Mouse (Mus musculus) hindbrain, embryonic 14.5 days (tissue): Measurements from ENCODE around the gene Kpna3. TPM values are rescaled to one million over a fixed set of nuclear protein-coding genes. Genes with fewer than 3 reads are reported as not detected.
"Not testable (repeated sequence)": the region's sequence is repeated elsewhere in the genome, so short reads cannot be mapped to it uniquely, and the experiment has no call there.

Source experiments
- ATAC-seq: fragments of 200-750 bp; cut with Nextera tagmentation; 2 replicates; pipeline ENCODE4 v1.8.0; 2017; ENCODE audit warnings: moderate number of reproducible peaks, mild to moderate bottlenecking, moderate TSS enrichment, moderate library complexity; ENCODE audit not compliant: low FRiP score
- DNase-seq: peaks from one replicate; pipeline ENCODE4 v3.0.0-alpha.2; 2015; ENCODE audit warnings: low spot score
- H3K27ac ChIP-seq: fragments of 300-500 bp; sonication (generic); 2 replicates; pipeline ENCODE4 v1.5.1; 2014; ENCODE audit warnings: mild to moderate bottlenecking, moderate library complexity
- H3K27me3 ChIP-seq: fragments of 300-500 bp; sonication (generic); 2 replicates; pipeline ENCODE4 v1.6.1; 2014; ENCODE audit warnings: mild to moderate bottlenecking, low read length, mixed read lengths; ENCODE audit not compliant: control insufficient read depth, insufficient read depth
- H3K36me3 ChIP-seq: fragments of 300-500 bp; sonication (generic); replicated peaks from 2 replicates; pipeline ENCODE4 v1.6.1; 2014; ENCODE audit not compliant: control insufficient read depth, insufficient read depth
- H3K4me1 ChIP-seq: fragments of 300-500 bp; sonication (generic); replicated peaks from 2 replicates; pipeline ENCODE4 v1.6.1; 2014; ENCODE audit warnings: antibody characterized with exemption, low read length, mixed read lengths; ENCODE audit not compliant: control insufficient read depth, insufficient read depth
- H3K4me2 ChIP-seq: fragments of 300-500 bp; sonication (generic); replicated peaks from 2 replicates; pipeline ENCODE4 v1.6.1; 2014; ENCODE audit warnings: mild to moderate bottlenecking, moderate library complexity
- H3K4me3 ChIP-seq: fragments of 300-500 bp; sonication (generic); replicated peaks from 2 replicates; pipeline ENCODE4 v1.5.1; 2014; ENCODE audit warnings: mild to moderate bottlenecking, low read length
- H3K9ac ChIP-seq: fragments of 300-500 bp; sonication (generic); 2 replicates; pipeline ENCODE4 v1.6.1; 2014
- H3K9me3 ChIP-seq: fragments of 300-500 bp; sonication (generic); 2 replicates; pipeline ENCODE4 v1.6.1; 2016; ENCODE audit warnings: low read length; ENCODE audit not compliant: control insufficient read depth
- WGBS: fragments of 180-500 bp; shearing (Covaris S2); extraction: QIAGEN DNeasy Blood & Tissue Kit; methylation state at CpG from one replicate; pipeline ENCODE4 v1.1.7; 2014; 5-methylcytosine and 5-hydroxymethylcytosine counted together
- polyA plus RNA-seq: library from polyadenylated mRNA; unstranded; fragments of >200 nt; fragmentation: Nextera tagmentation; extraction: Ambion mirVana; gene quantifications from 2 replicates; pipeline ENCODE4 v1.2.1, GENCODE M21; 2014

Kpna3 gene
- polyA plus RNA-seq, 1 experiment from 2014 or later, result 83.7 TPM

DNA sequence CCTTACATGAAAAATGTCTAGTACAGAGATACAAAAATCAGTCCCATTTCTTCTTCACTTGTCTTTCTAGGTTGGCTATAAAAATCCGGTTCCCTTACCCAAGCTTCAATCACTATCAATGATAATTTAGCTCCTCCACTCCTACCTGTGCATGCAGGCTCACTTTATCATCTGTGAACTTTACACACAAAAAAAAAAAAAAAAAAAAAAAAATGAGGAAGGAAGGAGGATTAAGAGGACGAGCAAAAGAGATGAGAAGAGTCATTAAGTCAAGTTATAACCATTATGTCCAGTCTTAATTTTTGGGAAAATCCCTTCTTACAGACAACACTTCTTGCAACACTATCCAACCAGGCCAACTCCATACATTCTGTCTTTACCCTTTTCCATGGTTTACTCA lies 2.8 kb downstream of the Kpna3 start:
- DNase-seq (no peak), ATAC-seq (no peak)
- Histone ChIP-seq H3K9me3 (no peaks in the 10 kb centered on the region), H3K4me1 (peaks cover 22% of the 10 kb centered on the region), H3K36me3 (no peaks in the 10 kb centered on the region), H3K4me2 (no peak overlapping the region), H3K27me3 (no peaks in the 10 kb centered on the region), H3K27ac (no peak overlapping the region), H3K4me3 (no peak overlapping the region), H3K9ac (no peak overlapping the region)
- 94% methylated on average over 2 of the region's 2 CpGs for WGBS

DNA sequence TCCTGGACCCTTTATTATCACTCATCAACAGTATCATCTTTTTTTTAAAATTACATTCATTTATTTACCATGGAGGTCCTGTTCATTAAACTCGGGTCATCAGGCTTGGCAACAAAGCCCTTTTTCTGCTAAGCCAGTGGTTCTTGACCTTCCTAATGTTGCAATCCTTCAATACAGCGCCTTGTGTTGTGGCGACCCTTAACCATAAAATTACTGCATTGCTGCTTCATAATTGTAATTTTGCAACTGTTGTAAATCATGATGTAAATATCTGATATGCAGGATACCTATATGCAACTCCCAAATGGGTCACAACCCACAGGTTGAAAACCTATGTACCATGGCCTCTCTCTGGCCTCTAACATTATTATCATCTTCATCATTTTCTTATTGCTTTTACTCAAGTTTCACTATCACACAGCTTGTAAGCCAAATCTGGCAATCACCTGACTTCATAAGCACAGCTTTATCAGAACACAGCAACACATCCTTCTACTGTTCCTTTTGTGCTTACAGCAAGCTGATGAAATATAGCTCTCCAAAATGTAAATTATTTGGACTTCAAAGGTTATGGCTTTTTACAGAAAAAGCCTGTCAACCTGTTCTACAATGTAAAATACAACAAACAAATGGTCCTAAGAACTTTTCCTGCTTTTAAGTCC lies 11.4 kb downstream of the Kpna3 start:
- Histone ChIP-seq H3K4me2 (no peak overlapping the region), H3K36me3 (no peaks in the 10 kb centered on the region), H3K4me1 (no peaks in the 10 kb centered on the region; the same call in 1 of the 2 replicates), H3K9ac (no peak overlapping the region), H3K27ac (no peak overlapping the region), H3K9me3 (no peaks in the 10 kb centered on the region), H3K4me3 (no peak overlapping the region), H3K27me3 (no peaks in the 10 kb centered on the region)
- DNase-seq (no peak), ATAC-seq (no peak)
- 72% methylated on average over 3 of the region's 3 CpGs for WGBS

DNA sequence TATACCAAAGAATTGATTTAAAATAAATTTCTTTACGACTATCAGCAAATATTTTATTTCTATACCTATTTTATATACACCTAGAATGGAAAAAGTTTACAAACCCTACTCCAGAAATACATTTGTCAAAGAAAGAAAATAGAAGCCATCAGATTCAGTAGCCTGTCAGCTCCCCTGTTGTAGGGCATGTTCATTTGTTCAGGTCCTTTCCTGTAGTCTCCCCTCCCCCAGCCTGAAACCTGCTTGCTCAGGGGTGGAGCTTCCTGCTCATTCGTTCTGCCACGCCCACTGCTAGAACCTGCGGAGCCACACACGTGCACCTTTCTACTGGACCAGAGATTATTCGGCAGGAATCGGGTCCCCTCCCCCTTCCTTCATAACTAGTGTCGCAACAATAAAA lies 12.6 kb downstream of the Kpna3 start:
- H3K27ac ChIP-seq, H3K9ac ChIP-seq, H3K27me3 ChIP-seq, H3K4me2 ChIP-seq, DNase-seq, H3K36me3 ChIP-seq, H3K9me3 ChIP-seq, H3K4me1 ChIP-seq, ATAC-seq, H3K4me3 ChIP-seq: not testable (repeated sequence)
- WGBS, result 50% methylated on average over 3 of the region's 8 CpGs

DNA sequence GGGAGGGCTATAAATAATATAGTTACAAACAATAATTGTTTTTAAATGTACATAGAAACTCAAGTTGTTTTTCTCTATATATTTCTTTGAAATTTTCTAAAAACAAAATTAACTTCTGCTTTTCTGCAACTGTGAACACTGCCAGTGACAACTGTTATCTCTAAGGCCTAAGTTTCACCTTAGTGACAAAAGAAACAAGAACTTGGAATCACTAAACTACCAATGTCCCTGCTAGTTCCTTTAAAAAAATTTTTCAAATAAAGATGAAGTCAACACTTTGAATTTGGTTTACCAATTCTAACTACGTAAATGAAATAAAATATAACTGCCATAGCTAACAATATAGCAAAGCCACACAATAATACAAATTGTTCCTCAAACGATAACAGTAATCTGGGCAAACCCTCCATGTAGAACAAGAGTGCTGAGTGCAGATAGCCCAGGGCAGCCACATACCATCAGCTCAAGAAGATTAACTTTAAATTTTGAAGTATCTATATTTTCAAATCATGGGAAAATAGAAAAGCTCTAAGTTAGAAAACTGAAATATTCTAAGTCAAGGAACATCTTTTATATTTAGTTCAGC lies 14.5 kb downstream of the Kpna3 start:
- ATAC-seq (no peak), DNase-seq (no peak)
- Histone ChIP-seq H3K4me3 (no peak overlapping the region), H3K9me3 (no peaks in the 10 kb centered on the region), H3K27ac (no peak overlapping the region), H3K4me2 (no peak overlapping the region), H3K4me1 (no peaks in the 10 kb centered on the region), H3K36me3 (no peaks in the 10 kb centered on the region), H3K27me3 (no peaks in the 10 kb centered on the region), H3K9ac (no peak overlapping the region)
- 95% methylated on average over 2 of the region's 2 CpGs for WGBS

- H3K27me3 ChIP-seq, result no peaks in the 10 kb centered on the region
- H3K9ac ChIP-seq, result no peak overlapping the region
- DNase-seq, result no peak
- ATAC-seq, result no peak
- peaks cover 12% of the 10 kb centered on the region for H3K4me1 ChIP-seq
- 87% methylated on average over 4 of the region's 4 CpGs for WGBS
- no peaks in the 10 kb centered on the region for H3K36me3 ChIP-seq
- no peak overlapping the region for H3K27ac ChIP-seq
- H3K4me2 ChIP-seq, result no peak overlapping the region
- no peak overlapping the region for H3K4me3 ChIP-seq
- H3K9me3 ChIP-seq, result no peaks in the 10 kb centered on the region
Observed at GRCm38 (mm10) chr14:61415719-61416118, 24.0 kb downstream of the Kpna3 start.

DNA sequence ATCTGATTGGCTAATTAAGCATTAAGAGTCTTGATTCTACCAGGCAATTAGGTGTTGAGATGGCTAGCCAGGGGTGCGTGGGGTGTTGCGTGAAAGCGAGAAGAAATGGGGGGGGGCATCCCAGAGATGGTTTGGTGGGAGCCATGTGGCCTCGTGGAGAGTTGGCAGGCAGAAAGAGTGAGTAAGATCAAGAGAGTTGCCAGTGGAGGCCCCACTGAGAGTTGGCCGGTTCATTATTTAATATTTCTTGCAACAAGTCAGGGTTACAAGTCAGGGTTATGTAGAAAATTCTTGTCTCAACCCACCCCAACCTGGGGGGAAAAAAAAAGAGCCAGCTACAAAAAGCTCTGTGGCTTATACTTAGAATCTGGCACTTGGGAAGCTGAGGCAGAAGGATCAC lies 24.4 kb downstream of the Kpna3 start:
- no peak for DNase-seq
- no peak overlapping the region for H3K4me2 ChIP-seq
- ATAC-seq, result no peak
- no peaks in the 10 kb centered on the region for H3K27me3 ChIP-seq
- no peak overlapping the region for H3K9ac ChIP-seq
- no peaks in the 10 kb centered on the region for H3K9me3 ChIP-seq
- no peak overlapping the region for H3K4me3 ChIP-seq
- no peaks in the 10 kb centered on the region for H3K36me3 ChIP-seq
- WGBS, result 67% methylated on average over 5 of the region's 5 CpGs
- peaks cover 12% of the 10 kb centered on the region for H3K4me1 ChIP-seq
- H3K27ac ChIP-seq, result no peak overlapping the region

GRCm38 (mm10) chr14:61414808-61415207 lies 24.9 kb downstream of the Kpna3 start:
- H3K9ac ChIP-seq, result no peak overlapping the region
- H3K36me3 ChIP-seq, result no peaks in the 10 kb centered on the region
- H3K27ac ChIP-seq, result no peak overlapping the region
- ATAC-seq (no peak), DNase-seq (no peak)
- H3K4me3 ChIP-seq, result no peak overlapping the region
- 15% methylated on average over 1 of the region's 1 CpGs for WGBS
- no peaks in the 10 kb centered on the region for H3K9me3 ChIP-seq
- H3K27me3 ChIP-seq, result no peaks in the 10 kb centered on the region
- no peak overlapping the region for H3K4me2 ChIP-seq
- peaks cover 12% of the 10 kb centered on the region for H3K4me1 ChIP-seq

DNA sequence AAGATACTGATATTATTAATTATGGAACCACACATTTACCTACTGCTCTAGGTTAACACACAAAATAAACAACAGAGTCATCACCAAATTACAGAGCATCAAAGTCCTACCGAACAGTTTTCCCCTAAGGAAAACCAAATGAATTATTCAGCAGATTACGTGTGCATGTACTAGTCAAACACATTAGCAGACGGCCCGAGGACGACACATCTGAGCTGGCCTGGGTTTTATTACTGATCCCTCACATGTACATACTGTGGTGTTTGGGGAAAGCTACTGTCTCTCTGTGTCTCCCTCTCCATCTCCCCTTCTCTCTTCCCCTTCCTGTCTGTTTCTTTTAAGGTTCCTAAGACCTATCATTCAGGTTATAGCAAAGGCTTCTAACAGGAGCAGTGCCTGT lies 25.5 kb downstream of the Kpna3 start:
- ATAC-seq, result no peak
- WGBS, result 13% methylated on average over 5 of the region's 5 CpGs
- no peak overlapping the region for H3K9ac ChIP-seq
- H3K36me3 ChIP-seq, result no peaks in the 10 kb centered on the region
- H3K27ac ChIP-seq, result no peak overlapping the region
- DNase-seq, result peak; percentile 44
- H3K4me2 ChIP-seq, result no peak overlapping the region
- H3K4me3 ChIP-seq, result no peak overlapping the region
- peaks cover 12% of the 10 kb centered on the region for H3K4me1 ChIP-seq
- H3K27me3 ChIP-seq, result no peaks in the 10 kb centered on the region
- no peaks in the 10 kb centered on the region for H3K9me3 ChIP-seq

DNA sequence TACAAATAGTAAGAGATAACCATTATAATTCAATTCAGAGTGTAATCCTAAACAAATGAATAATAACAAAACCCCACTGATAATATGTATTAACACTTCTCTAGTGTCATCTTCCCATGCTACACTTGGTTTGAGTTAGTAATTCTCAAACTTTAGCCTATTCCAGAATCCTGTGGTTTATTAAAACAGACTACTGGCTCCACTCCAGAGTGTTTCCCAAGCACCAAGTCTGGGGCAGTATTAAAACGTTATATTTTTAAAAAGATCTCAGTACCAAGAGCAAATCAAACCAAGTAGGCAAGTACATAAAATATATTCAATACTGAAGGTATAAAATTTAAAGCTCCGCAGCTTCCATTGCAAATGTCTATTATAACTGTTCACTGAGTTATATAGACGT lies 26.0 kb downstream of the Kpna3 start:
- H3K4me3 ChIP-seq, result no peak overlapping the region
- 67% methylated on average over 3 of the region's 3 CpGs for WGBS
- no peaks in the 10 kb centered on the region for H3K9me3 ChIP-seq
- H3K4me1 ChIP-seq, result peaks cover 12% of the 10 kb centered on the region
- H3K9ac ChIP-seq, result no peak overlapping the region
- H3K36me3 ChIP-seq, result no peaks in the 10 kb centered on the region
- H3K27ac ChIP-seq, result no peak overlapping the region
- ATAC-seq (no peak), DNase-seq (no peak)
- H3K27me3 ChIP-seq, result no peaks in the 10 kb centered on the region
- no peak overlapping the region for H3K4me2 ChIP-seq

DNA sequence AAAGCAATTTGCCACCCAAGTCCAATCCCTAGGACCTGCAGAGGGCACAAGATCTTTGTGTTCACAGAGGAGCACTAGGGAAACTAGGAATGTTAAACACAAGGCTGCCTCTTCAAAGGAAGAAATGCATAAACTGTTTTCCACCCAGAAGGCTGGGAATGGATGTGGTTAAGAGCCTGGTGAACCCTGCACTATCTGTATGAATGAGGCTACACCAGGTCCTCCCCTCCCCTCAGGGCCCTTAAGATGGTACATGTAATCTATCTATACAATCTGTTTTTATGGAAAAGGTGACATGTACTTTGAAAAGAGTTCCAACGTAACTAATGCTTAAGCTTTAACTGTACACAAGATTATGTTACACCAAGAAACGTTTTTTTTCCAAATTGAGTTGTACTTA lies 29.7 kb downstream of the Kpna3 start:
- no peak overlapping the region for H3K9ac ChIP-seq
- peaks cover 12% of the 10 kb centered on the region for H3K4me1 ChIP-seq
- no peaks in the 10 kb centered on the region for H3K27me3 ChIP-seq
- no peak overlapping the region for H3K27ac ChIP-seq
- 89% methylated on average over 2 of the region's 2 CpGs for WGBS
- no peaks in the 10 kb centered on the region for H3K36me3 ChIP-seq
- ATAC-seq (no peak), DNase-seq (no peak)
- H3K4me2 ChIP-seq, result no peak overlapping the region
- H3K9me3 ChIP-seq, result no peaks in the 10 kb centered on the region
- H3K4me3 ChIP-seq, result no peak overlapping the region
